Mouse (Mus musculus) 3134 (cell line): ENCODE measurements around the gene Npff.

Experiments
- DNase-seq: peaks from one replicate; pipeline ENCODE4 v3.0.0-alpha.2; 2011; ENCODE audit warnings: low spot score; ENCODE audit not compliant: insufficient read length; ENCODE audit errors: extremely low read depth

Gene Npff

GRCm38 (mm10) chr15:102524892-102525485 is at the start of gene Npff:
Gene Npff, minus strand, starts transcription at chr15:102524942.
- DNase-seq: no peak

DNA sequence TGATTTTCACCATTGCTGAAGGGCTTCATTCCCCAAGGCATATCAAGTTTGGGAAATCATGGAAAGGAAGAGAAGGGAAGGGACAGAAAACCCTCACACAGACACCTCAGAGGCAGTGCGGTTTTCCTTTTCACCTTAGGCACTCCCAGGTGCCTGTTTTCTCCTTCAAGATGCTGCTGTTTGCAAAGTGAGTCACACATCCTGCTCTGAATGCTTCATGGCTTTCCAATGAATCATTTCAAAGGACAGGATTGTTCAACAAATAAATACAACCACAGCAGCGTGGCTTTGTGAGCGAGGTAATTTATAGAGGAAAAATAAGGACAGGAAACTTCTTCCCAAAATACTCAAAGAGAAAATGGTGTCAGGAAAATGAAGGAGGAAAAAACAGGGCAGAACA is 47.3 kb upstream of the Npff start:
- DNase-seq: peak; percentile 73

GRCm38 (mm10) chr15:102567849-102568248 is 43.1 kb upstream of the Npff start:
- DNase-seq: no peak

DNA sequence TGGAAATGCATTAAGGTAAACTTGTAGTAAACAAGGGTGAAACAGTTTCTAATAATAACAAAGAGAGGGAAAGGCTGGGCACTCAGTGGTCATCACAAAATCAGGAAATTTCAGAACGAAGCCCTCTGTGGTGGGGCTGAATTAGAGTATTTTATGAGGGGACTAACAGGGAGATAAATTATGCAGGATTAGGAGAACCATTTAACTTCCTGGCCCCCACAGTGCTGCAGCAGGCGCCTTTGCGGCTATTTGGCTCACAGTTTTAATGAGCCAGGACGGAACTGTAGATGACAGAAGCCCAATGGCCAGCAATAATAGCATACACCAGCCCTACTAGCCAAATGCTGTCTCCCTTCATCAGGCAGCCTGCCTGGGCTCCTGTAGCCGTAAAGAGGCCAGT is 38.9 kb upstream of the Npff start:
- DNase-seq: no peak

DNA sequence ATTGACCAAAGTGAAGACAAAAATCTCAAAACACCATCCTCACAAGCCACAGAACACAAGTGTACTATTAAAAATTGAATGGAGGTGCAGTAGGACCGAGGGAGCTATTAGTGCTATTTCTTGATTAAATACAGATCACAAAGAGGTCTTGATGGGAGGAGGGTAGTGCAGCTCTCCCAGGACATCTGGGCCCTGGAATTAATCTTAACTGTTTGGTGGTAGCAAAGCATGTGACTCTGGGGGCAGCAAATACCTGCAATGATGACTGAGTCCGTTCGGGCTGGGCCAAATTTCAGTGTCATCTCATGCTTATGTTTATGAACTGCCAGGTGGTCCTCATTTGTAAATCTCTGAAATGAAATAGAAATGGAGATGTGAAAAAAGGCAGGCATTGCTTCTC is 38.3 kb upstream of the Npff start:
- DNase-seq: no peak

DNA sequence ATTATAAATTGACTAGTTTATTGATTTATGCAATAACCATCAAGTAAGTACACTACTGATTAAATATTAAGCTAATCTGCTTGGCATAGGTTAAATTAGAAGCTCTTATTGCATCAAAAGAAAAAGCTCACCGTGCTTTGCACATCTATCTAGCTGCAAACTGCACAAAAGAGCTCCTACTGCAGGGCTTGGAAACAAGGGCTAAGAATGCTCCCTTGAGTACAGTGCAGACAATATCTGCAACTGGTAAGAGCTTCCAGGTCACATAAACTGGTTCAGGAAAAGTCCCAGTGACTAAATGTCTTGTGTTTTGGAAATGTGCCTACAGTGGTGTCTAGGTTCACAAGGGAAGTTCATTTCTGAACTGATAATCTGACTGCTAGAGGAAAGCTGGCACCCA is 37.7 kb upstream of the Npff start:
- no peak for DNase-seq

- no peak for DNase-seq
These were observed 32.8 kb upstream of the Npff start for GRCm38 (mm10) chr15:102557580-102557979.

- no peak for DNase-seq
These were observed 30.8 kb upstream of the Npff start for GRCm38 (mm10) chr15:102555581-102555980.

DNA sequence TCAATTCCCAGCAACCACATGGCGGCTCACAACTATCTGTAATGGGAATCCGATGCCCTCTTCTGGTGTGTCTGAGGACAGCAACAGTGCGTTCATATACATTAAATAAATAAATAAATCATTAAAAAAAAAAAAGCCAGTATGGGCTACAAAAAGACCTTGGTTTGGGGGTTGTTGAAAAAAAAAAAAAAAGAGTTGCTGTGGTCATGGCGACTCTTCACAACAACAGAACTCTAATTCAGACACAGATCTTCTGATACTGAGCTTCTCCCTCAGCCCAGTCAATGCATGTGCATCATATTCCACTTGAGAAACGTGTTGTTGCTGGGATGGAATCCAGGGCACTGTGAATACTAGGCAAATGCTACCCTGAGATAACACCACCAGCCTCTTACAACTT is 27.9 kb upstream of the Npff start:
- no peak for DNase-seq

GRCm38 (mm10) chr15:102547478-102547877 is 22.7 kb upstream of the Npff start:
- no peak for DNase-seq

- DNase-seq: no peak
These were observed 22.1 kb upstream of the Npff start for GRCm38 (mm10) chr15:102546677-102547427.

GRCm38 (mm10) chr15:102546246-102546645 is 21.5 kb upstream of the Npff start:
- DNase-seq: no peak

DNA sequence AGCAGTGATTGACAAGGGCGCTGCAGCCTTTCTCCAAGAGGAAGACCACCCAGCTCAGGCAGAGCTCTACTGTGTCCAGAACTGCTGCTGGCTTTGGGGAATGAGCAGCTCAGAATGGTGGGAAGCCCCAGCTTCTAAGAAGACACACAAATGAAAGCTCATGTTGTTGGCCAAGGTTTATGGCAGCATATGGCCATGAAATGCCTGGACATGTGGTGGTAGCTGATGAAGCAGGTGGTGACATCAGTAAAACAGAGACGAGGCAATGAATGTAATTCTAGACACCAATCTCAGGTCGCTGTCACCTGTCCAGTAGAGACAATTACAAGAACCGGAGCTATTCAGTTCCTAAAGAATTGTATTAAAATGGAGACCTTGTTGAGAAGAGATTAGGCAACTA is 20.1 kb upstream of the Npff start:
- no peak for DNase-seq

DNA sequence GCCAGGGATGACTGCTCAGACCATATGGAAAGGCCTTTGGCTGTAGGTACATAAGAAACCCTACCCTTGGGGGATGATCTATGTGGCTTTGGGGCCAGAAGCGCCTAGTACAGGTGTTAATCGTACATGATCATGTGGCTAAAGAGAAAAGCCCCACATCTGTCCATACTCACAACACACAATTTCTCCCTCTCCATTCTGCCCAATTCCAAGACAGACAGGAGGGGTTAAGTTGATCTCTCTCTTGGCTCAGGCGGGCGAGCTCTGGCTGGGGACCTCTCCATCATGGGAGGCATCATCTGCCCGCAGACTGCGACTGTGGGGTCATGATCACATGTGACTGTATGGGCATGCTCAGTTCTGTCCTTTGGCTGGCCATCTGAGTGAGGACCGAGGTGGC is 9.2 kb upstream of the Npff start:
- DNase-seq: no peak

- no peak for DNase-seq
These were observed 7.6 kb upstream of the Npff start for GRCm38 (mm10) chr15:102532106-102532900.

DNA sequence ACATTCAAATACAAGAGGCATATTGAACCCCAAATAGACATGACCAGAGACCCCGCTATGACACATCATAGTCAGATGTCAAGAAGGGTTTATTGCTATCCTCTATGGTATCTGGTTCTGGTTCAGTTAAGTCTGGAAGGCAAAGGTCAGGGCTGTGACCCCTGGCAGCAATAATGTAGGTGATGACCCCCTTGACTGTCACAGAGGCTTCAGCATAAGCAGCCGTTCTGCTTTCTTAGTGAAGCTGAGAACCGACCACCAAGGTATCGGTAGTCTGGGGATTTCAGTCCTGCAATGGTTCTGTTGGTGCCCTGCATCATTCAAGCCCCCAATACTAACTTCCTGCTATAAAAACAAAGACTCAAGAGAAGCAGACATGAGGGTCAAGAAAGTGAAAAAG is 6.8 kb upstream of the Npff start:
- DNase-seq: no peak

- DNase-seq: no peak
These were observed 5.8 kb upstream of the Npff start for GRCm38 (mm10) chr15:102530566-102530965.

- no peak for DNase-seq
These were observed 3.7 kb upstream of the Npff start for GRCm38 (mm10) chr15:102528396-102528795.

DNA sequence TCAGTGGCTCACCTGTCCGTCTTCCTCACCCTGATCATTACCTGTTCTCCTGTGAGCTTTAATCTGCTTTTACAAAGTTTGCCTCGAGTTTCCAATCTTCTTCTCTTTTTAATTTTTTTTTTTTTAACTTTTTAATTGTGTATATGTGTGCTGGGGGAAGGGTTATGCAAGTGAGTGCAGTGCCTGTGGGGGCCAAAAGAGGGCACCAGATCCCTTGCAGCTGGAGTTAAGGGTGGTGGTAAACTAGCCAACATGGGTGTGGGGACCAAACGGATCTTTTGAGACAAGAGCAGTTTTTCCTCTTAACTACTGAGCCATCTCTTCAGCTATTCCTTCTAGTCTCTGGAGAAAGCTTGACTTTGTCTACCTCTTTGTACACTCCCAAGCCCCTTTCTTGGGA is 3.2 kb upstream of the Npff start:
- no peak for DNase-seq

GRCm38 (mm10) chr15:102526111-102527002 is 1.6 kb upstream of the Npff start:
- no peak for DNase-seq

DNA sequence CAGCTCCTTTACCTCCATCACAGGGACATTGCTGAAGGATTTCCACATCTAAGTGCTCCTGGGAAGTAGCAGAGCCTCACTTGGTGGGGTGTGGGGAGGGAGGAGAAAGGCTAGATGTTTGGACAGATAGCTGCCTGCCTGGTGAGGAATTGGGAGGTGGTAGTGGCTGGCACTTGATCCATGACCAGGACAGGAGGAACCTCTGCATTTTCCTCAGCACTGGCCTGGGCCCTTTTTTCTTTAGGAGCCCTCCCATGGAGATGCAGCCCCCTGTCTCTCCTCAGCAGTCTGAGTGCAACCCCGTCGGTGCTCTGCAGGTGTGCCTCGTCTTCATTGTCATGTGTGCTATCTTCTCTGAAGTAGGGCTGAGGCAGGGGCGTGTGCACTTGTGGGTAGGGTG is 3.3 kb downstream of the Npff start:
- DNase-seq: no peak
